Comparison of ENCODE assay signal across 9 mouse cellular contexts in the genomic region with DNA sequence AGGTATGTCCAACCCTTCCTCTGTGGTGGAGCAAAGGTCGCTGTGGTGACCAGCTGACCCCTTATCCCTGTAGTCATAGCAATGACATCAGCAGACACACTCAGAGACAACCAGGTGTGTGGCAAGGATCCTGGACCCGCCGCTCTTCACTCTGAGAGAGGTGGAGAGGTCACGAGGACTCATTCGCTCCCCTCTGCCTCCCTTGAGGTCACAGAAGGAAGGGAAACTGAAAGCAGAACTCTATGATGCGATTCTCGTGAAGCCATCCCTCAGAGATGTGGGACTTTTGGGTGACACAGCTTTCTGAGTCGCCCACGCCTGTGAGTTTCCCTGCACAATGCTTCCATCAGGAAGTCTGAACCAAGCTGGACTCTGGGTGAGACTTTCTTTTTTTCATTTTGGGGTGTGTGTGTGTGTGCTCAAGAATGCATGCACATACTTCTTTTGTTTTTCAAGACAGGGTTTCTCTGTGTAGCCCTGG. TPM values are rescaled to one million over a fixed set of nuclear protein-coding genes. Genes with fewer than 3 reads are reported as not detected.
DNase-seq lines count a peak whose midpoint lies in the region; ATAC-seq and TF ChIP-seq lines count a peak whose summit lies in the region.
"Had no signal": no experiment of that assay in that cellular context is flagged by ENCODE, and none has a peak within 500 bp of the region (broad histone marks: within the 10 kb centered on the region; RNA-seq: fewer than 3 reads in every experiment).

No protein-coding gene starts in this region.

- no peaks in the 10 kb centered on the region for H3K27me3 ChIP-seq in heart, embryonic 10.5 days (ENCODE audit: insufficient read depth, poor library complexity, severe bottlenecking)
- no peaks in the 10 kb centered on the region for H3K27me3 ChIP-seq in liver, embryonic 16.5 days (ENCODE audit: control insufficient read depth, insufficient read depth, low read depth, low read length)
- H3K27me3 ChIP-seq in midbrain, postnatal 0 days (ENCODE audit: insufficient read depth, low read length): no peaks in the 10 kb centered on the region
- H3K27me3 ChIP-seq: limb, embryonic 13.5 days had no signal

- peak overlapping the region; percentile 39 for H3K4me3 ChIP-seq in heart, embryonic 10.5 days
- H3K4me3 ChIP-seq in liver, embryonic 16.5 days (ENCODE audit: low read depth, low read length): peak overlapping the region; percentile 42
- no peak overlapping the region for H3K4me3 ChIP-seq in midbrain, postnatal 0 days (ENCODE audit: low read depth, low read length)
- H3K4me3 ChIP-seq: limb, embryonic 13.5 days had no signal

- H3K36me3 ChIP-seq in heart, embryonic 10.5 days: peaks cover 41% of the 10 kb centered on the region
- peaks cover 29% of the 10 kb centered on the region for H3K36me3 ChIP-seq in liver, embryonic 16.5 days (ENCODE audit: control insufficient read depth, insufficient read depth)
- H3K36me3 ChIP-seq in midbrain, postnatal 0 days (ENCODE audit: insufficient read depth, low read length): peaks cover 9% of the 10 kb centered on the region; the same call in 1 of the 2 replicates

- DNase-seq in left cerebral cortex, adult 18-20 months (ENCODE audit: low spot score in 2 of 2): peak; percentile 18 to 43
- no peak for DNase-seq in left cerebral cortex, adult 11 months (ENCODE audit: low spot score)
- no peak for DNase-seq in heart, embryonic 10.5 days (ENCODE audit: low spot score)
- DNase-seq in spleen, postnatal 10 days (ENCODE audit: low spot score in 2 of 2): peak; percentile 44 to 61
- no peak for DNase-seq in ovary, postnatal 36 days (ENCODE audit: low spot score)
- no peak for DNase-seq in cerebellum, adult 11 months
- no peak for DNase-seq in midbrain, postnatal 0 days (ENCODE audit: low spot score)

- H3K27ac ChIP-seq in heart, embryonic 10.5 days: peak overlapping the region; percentile 91
- peak overlapping the region; percentile 80 for H3K27ac ChIP-seq in liver, embryonic 16.5 days (ENCODE audit: low read length)
- no peak overlapping the region for H3K27ac ChIP-seq in midbrain, postnatal 0 days (ENCODE audit: low read depth, low read length)

- TF ChIP-seq CTCF in midbrain, postnatal 0 days (IDR thresholded peaks at IDR 0.05): no peak

- no peaks in the 10 kb centered on the region for H3K9me3 ChIP-seq in heart, embryonic 10.5 days
- H3K9me3 ChIP-seq in liver, embryonic 16.5 days (replicated peaks; ENCODE audit: control insufficient read depth, low read length): peaks cover 4% of the 10 kb centered on the region; the same call in 1 of the 2 replicates
- H3K9me3 ChIP-seq in midbrain, postnatal 0 days (ENCODE audit: low read length): no peaks in the 10 kb centered on the region

- H3K4me2 ChIP-seq in liver, embryonic 16.5 days (ENCODE audit: low read depth, low read length): peak overlapping the region; percentile 66
- no peak overlapping the region for H3K4me2 ChIP-seq in midbrain, postnatal 0 days (ENCODE audit: low read depth, low read length, poor library complexity, severe bottlenecking)
- H3K4me2 ChIP-seq: limb, embryonic 13.5 days had no signal

- 50% methylated on average over 9 of the region's 9 CpGs for WGBS in heart, embryonic 10.5 days
- 12% methylated on average over 9 of the region's 9 CpGs for WGBS in liver, embryonic 16.5 days (ENCODE audit: insufficient replicate concordance)
- 87% methylated on average over 9 of the region's 9 CpGs for WGBS in midbrain, postnatal 0 days

- peaks cover 49% of the 10 kb centered on the region for H3K4me1 ChIP-seq in heart, embryonic 10.5 days
- H3K4me1 ChIP-seq in liver, embryonic 16.5 days (ENCODE audit: control insufficient read depth, low read depth, low read length): peaks cover 32% of the 10 kb centered on the region
- no peaks in the 10 kb centered on the region for H3K4me1 ChIP-seq in midbrain, postnatal 0 days (ENCODE audit: insufficient read depth, low read length)

- peak; percentile 16 for ATAC-seq in liver, embryonic 16.5 days (ENCODE audit: low read depth)
- ATAC-seq in midbrain, postnatal 0 days (ENCODE audit: low FRiP score): no peak

- H3K9ac ChIP-seq in liver, embryonic 16.5 days (ENCODE audit: low read depth, low read length): peak overlapping the region; percentile 43
- H3K9ac ChIP-seq in midbrain, postnatal 0 days (replicated peaks; ENCODE audit: low read length, poor library complexity, severe bottlenecking): no peak overlapping the region
- H3K9ac ChIP-seq: limb, embryonic 13.5 days had no signal

RNA-seq across cellular contexts. Expression of a gene that starts 39.3 kb away (rescaled TPM):
- total RNA-seq in left cerebral cortex, adult 18-20 months (2021): 100 to 1,000 TPM; 131 to 132 TPM
- polyA plus RNA-seq in heart, embryonic 10.5 days (2016; fragmentation: Nextera tagmentation; extraction: Ambion mirVana): 162 and 193 TPM in 2 replicates
- 93.8 and 95.3 TPM in 2 replicates for polyA plus RNA-seq in liver, embryonic 16.5 days (2015; fragmentation: Nextera tagmentation; extraction: Ambion mirVana)
- 40.1 and 48.3 TPM in 2 replicates for total RNA-seq in midbrain, postnatal 0 days (2014; rRNA removed)
- polyA plus RNA-seq in midbrain, postnatal 0 days (2015; fragmentation: Nextera tagmentation; extraction: Ambion mirVana): 142 and 173 TPM in 2 replicates

RNA-seq across cellular contexts. Expression of a gene that starts 41.2 kb away (rescaled TPM):
- total RNA-seq in left cerebral cortex, adult 18-20 months (2021): 10 to 100 TPM; 30.2 to 35.7 TPM
- polyA plus RNA-seq in heart, embryonic 10.5 days (2016; fragmentation: Nextera tagmentation; extraction: Ambion mirVana): 263 and 343 TPM in 2 replicates
- polyA plus RNA-seq in liver, embryonic 16.5 days (2015; fragmentation: Nextera tagmentation; extraction: Ambion mirVana): 109 and 110 TPM in 2 replicates
- total RNA-seq in midbrain, postnatal 0 days (2014; rRNA removed): 47.4 and 55.5 TPM in 2 replicates
- 38.0 and 38.6 TPM in 2 replicates for polyA plus RNA-seq in midbrain, postnatal 0 days (2015; fragmentation: Nextera tagmentation; extraction: Ambion mirVana)

Comparison
In these comparisons a context has a peak if more than half of its experiments do, and no peak if none do; other contexts are left out.
1. DNase-seq: peak in left cerebral cortex, adult 18-20 months (2 of 2) and spleen, postnatal 10 days (2 of 2); none in left cerebral cortex, adult 11 months (single experiment), heart, embryonic 10.5 days (single experiment), ovary, postnatal 36 days (single experiment), cerebellum, adult 11 months (single experiment) and midbrain, postnatal 0 days (single experiment).